Comparison of ENCODE assay signal across 8 mouse cellular contexts in the genomic region with DNA sequence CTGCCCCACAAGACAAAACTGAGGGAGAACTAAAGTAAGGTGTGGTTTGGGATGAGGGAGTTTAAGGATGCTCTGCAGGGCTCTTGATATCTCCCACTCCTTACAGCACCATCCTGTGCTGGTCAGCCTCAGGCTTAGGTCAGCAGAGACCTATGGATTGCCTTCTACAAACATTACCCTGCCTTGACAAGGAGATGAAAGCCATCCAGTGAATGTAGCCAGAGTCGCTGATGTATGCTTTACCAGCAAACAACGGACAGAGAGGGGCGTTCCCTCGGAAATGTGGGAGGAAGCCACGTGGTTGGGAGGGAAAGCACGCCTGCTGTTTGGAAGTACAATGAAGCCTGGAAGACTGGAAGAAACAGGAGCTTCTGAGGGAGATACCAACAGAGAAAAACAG.
A peak's percentile ranks its signal among the peaks of the same experiment; 100 is the strongest.
DNase-seq lines count a peak whose midpoint lies in the region; ATAC-seq lines count a peak whose summit lies in the region.

No protein-coding gene starts in this region.

- peak overlapping the region; percentile 37; the same call in 1 of the 2 replicates for H3K9ac ChIP-seq in midbrain, embryonic 12.5 days (replicated peaks)

- peaks cover 89% of the 10 kb centered on the region for H3K4me1 ChIP-seq in midbrain, embryonic 12.5 days

- H3K36me3 ChIP-seq in midbrain, embryonic 12.5 days, result peaks cover 22% of the 10 kb centered on the region

- peak overlapping the region; percentile 93 for H3K27ac ChIP-seq in midbrain, embryonic 12.5 days (replicated peaks)

- peak; percentile 52; the same call in 1 of the 2 replicates for ATAC-seq in midbrain, embryonic 12.5 days (ENCODE audit: low FRiP score, low read depth)

- peak; percentile 91 for DNase-seq in heart, adult 11 months
- no peak for DNase-seq in heart, adult 9 months (ENCODE audit: low spot score in 2 of 2)
- DNase-seq in MN1 (ENCODE audit: low spot score), result peak; percentile 65
- peak; percentile 34 for DNase-seq in forelimb bud, embryonic 11.5 days (ENCODE audit: low read depth, low spot score)
- DNase-seq in urinary bladder, postnatal 36 days (ENCODE audit: low spot score in 2 of 2), result no peak
- no peak for DNase-seq in adrenal gland, postnatal 14 days
- no peak for DNase-seq in thymus, postnatal 10 days (ENCODE audit: low spot score in 2 of 2)

- under 1% methylated on average over 6 of the region's 6 CpGs for WGBS in midbrain, embryonic 12.5 days

- H3K4me3 ChIP-seq in midbrain, embryonic 12.5 days, result peak overlapping the region; percentile 38; the same call in 1 of the 2 replicates

- peak overlapping the region; percentile 62 for H3K4me2 ChIP-seq in midbrain, embryonic 12.5 days (replicated peaks)

- H3K9me3 ChIP-seq in midbrain, embryonic 12.5 days, result no peaks in the 10 kb centered on the region

- H3K27me3 ChIP-seq in midbrain, embryonic 12.5 days, result no peaks in the 10 kb centered on the region

Comparison
In these comparisons a context has a peak if more than half of its experiments do, and no peak if none do; other contexts are left out.
1. DNase-seq: peak in heart, adult 11 months (single experiment), MN1 (single experiment) and forelimb bud, embryonic 11.5 days (single experiment); none in heart, adult 9 months (0 of 2), urinary bladder, postnatal 36 days (0 of 2), adrenal gland, postnatal 14 days (single experiment) and thymus, postnatal 10 days (0 of 2).